Mouse (Mus musculus) ES-E14 (cell line): ENCODE measurements at regions not wholly inside any gene's neighbourhood (a gene's known extent, or its start where the extent isn't known, plus 50 kb on each side); places are given as distances from the start of the nearest gene placed in this dataset.

ENCODE experiments used
- CHD2 ChIP-seq: IDR thresholded peaks from 2 replicates; pipeline ENCODE4 v1.6.1; 2014; ENCODE audit warnings: mild to moderate bottlenecking, low read depth, low read length, inconsistent platforms
- HCFC1 ChIP-seq: IDR thresholded peaks from 2 replicates; pipeline ENCODE4 v1.6.1; 2012; ENCODE audit warnings: low read length, inconsistent platforms, borderline replicate concordance; ENCODE audit not compliant: insufficient read depth
- MAFK ChIP-seq: IDR thresholded peaks from 2 replicates; pipeline ENCODE4 v1.6.1; 2014; ENCODE audit warnings: mild to moderate bottlenecking, low read depth, low read length, inconsistent platforms; ENCODE audit not compliant: insufficient read depth
- ZC3H11A ChIP-seq: IDR thresholded peaks from 2 replicates; pipeline ENCODE4 v1.6.1; 2012; ENCODE audit warnings: low read depth, mild to moderate bottlenecking, inconsistent platforms, low read length, borderline replicate concordance
- ZNF384 ChIP-seq: IDR thresholded peaks from 2 replicates; pipeline ENCODE4 v1.6.1; 2012; ENCODE audit warnings: low read depth, low read length, inconsistent platforms

GRCm38 (mm10) chr4:105649447-105649833 is 140.2 kb upstream of the Gm12728 start:
- TF ChIP-seq HCFC1: no peak
- TF ChIP-seq MAFK: no peak
- no peak for TF ChIP-seq ZC3H11A
- TF ChIP-seq ZNF384: no peak
- no peak for TF ChIP-seq CHD2
